Mouse (Mus musculus) hindbrain, embryonic 12.5 days (tissue): ENCODE results near the gene Casp8. TPM values are rescaled to one million over a fixed set of nuclear protein-coding genes. Genes with fewer than 3 reads are reported as not detected.
"Not testable (repeated sequence)": the region's sequence is repeated elsewhere in the genome, so short reads cannot be mapped to it uniquely, and the experiment has no call there.

ENCODE experiments used
- ATAC-seq: fragments of 200-750 bp; cut with Nextera tagmentation; 2 replicates; pipeline ENCODE4 v1.8.0; 2017; ENCODE audit warnings: moderate TSS enrichment; ENCODE audit not compliant: low FRiP score
- H3K27ac ChIP-seq: fragments of 300-500 bp; sonication (generic); 2 replicates; pipeline ENCODE4 v1.5.1; 2016; ENCODE audit warnings: mild to moderate bottlenecking
- H3K27me3 ChIP-seq: fragments of 300-500 bp; sonication (generic); 2 replicates; pipeline ENCODE4 v1.6.1; 2016; ENCODE audit warnings: mild to moderate bottlenecking
- H3K36me3 ChIP-seq: fragments of 300-500 bp; sonication (generic); 2 replicates; pipeline ENCODE4 v1.6.1; 2016; ENCODE audit warnings: mild to moderate bottlenecking
- H3K4me1 ChIP-seq: fragments of 300-500 bp; sonication (generic); 2 replicates; pipeline ENCODE4 v1.6.1; 2016
- H3K4me2 ChIP-seq: fragments of 300-500 bp; sonication (generic); replicated peaks from 2 replicates; pipeline ENCODE4 v1.6.1; 2016; ENCODE audit warnings: mild to moderate bottlenecking
- H3K4me3 ChIP-seq: fragments of 300-500 bp; sonication (generic); 2 replicates; pipeline ENCODE4 v1.5.1; 2016; ENCODE audit warnings: mild to moderate bottlenecking
- H3K9ac ChIP-seq: fragments of 300-500 bp; sonication (generic); 2 replicates; pipeline ENCODE4 v1.6.1; 2016; ENCODE audit warnings: mild to moderate bottlenecking, moderate library complexity
- H3K9me3 ChIP-seq: fragments of 300-500 bp; sonication (generic); replicated peaks from 2 replicates; pipeline ENCODE4 v1.6.1; 2016; ENCODE audit warnings: mild to moderate bottlenecking
- WGBS: fragments of 180-500 bp; shearing (Covaris S2); methylation state at CpG from one replicate; pipeline ENCODE4 v1.1.7; 2016; 5-methylcytosine and 5-hydroxymethylcytosine counted together
- polyA plus RNA-seq: library from polyadenylated mRNA; unstranded; fragments of >200 nt; fragmentation: Nextera tagmentation; extraction: Ambion mirVana; gene quantifications from 2 replicates; pipeline ENCODE4 v1.2.1, GENCODE M21; 2016

Gene Casp8
- polyA plus RNA-seq, 1 experiment from 2014 or later = 16.5 TPM

GRCm38 (mm10) chr1:58773905-58774304 is 21.3 kb upstream of the Casp8 start:
- Histone ChIP-seq H3K4me3 (no peak overlapping the region), H3K27me3 (no peaks in the 10 kb centered on the region), H3K36me3 (no peaks in the 10 kb centered on the region), H3K9ac (no peak overlapping the region), H3K9me3 (no peaks in the 10 kb centered on the region), H3K27ac (no peak overlapping the region), H3K4me2 (no peak overlapping the region), H3K4me1 (no peaks in the 10 kb centered on the region)
- no peak for ATAC-seq
- WGBS = 82% methylated on average over 2 of the region's 2 CpGs

GRCm38 (mm10) chr1:58775361-58775760 is 19.8 kb upstream of the Casp8 start:
- Histone ChIP-seq H3K4me3 (no peak overlapping the region), H3K4me2 (no peak overlapping the region), H3K4me1 (no peaks in the 10 kb centered on the region), H3K27me3 (no peaks in the 10 kb centered on the region), H3K27ac (no peak overlapping the region), H3K36me3 (no peaks in the 10 kb centered on the region), H3K9ac (no peak overlapping the region), H3K9me3 (no peaks in the 10 kb centered on the region)
- 95% methylated on average over 5 of the region's 5 CpGs for WGBS
- ATAC-seq = no peak

- WGBS = 92% methylated on average over 1 of the region's 1 CpGs
- Histone ChIP-seq H3K4me1 (no peaks in the 10 kb centered on the region), H3K9ac (no peak overlapping the region), H3K4me2 (no peak overlapping the region), H3K4me3 (no peak overlapping the region), H3K9me3 (no peaks in the 10 kb centered on the region), H3K36me3 (no peaks in the 10 kb centered on the region), H3K27ac (no peak overlapping the region), H3K27me3 (no peaks in the 10 kb centered on the region)
- ATAC-seq = no peak
Measured at GRCm38 (mm10) chr1:58777583-58777982, 17.6 kb upstream of the Casp8 start.

- Histone ChIP-seq H3K9ac (no peak overlapping the region), H3K27me3 (no peaks in the 10 kb centered on the region), H3K4me3 (no peak overlapping the region), H3K27ac (no peak overlapping the region), H3K9me3 (no peaks in the 10 kb centered on the region), H3K4me1 (no peaks in the 10 kb centered on the region), H3K4me2 (no peak overlapping the region), H3K36me3 (no peaks in the 10 kb centered on the region)
- no peak for ATAC-seq
- WGBS = 36% methylated on average over 1 of the region's 1 CpGs
Measured at GRCm38 (mm10) chr1:58778226-58778625, 16.9 kb upstream of the Casp8 start.

GRCm38 (mm10) chr1:58786276-58786675 is 8.9 kb upstream of the Casp8 start:
- no peaks in the 10 kb centered on the region for H3K36me3 ChIP-seq
- H3K4me2 ChIP-seq = no peak overlapping the region
- H3K27me3 ChIP-seq = no peaks in the 10 kb centered on the region
- H3K9ac ChIP-seq = no peak overlapping the region
- H3K4me3 ChIP-seq = no peak overlapping the region
- no peak for ATAC-seq
- H3K9me3 ChIP-seq = no peaks in the 10 kb centered on the region
- no peak overlapping the region for H3K27ac ChIP-seq
- 99% methylated on average over 2 of the region's 2 CpGs for WGBS
- H3K4me1 ChIP-seq = no peaks in the 10 kb centered on the region

- H3K4me2 ChIP-seq = no peak overlapping the region
- WGBS = 96% methylated on average over 4 of the region's 4 CpGs
- H3K9me3 ChIP-seq = no peaks in the 10 kb centered on the region
- no peak overlapping the region for H3K27ac ChIP-seq
- no peaks in the 10 kb centered on the region for H3K4me1 ChIP-seq
- no peak for ATAC-seq
- H3K4me3 ChIP-seq = no peak overlapping the region
- no peak overlapping the region for H3K9ac ChIP-seq
- no peaks in the 10 kb centered on the region for H3K27me3 ChIP-seq
- H3K36me3 ChIP-seq = no peaks in the 10 kb centered on the region
Measured at GRCm38 (mm10) chr1:58788410-58788809, 6.8 kb upstream of the Casp8 start.

GRCm38 (mm10) chr1:58794705-58795104 is 469 bp upstream of the Casp8 start:
- Histone ChIP-seq H3K9ac (no peak overlapping the region), H3K9me3 (no peaks in the 10 kb centered on the region), H3K27me3 (0 out of 2 replicates have a peak, but pooled peaks cover 8% of the 10 kb centered on the region), H3K4me2 (peak overlapping the region; percentile 78), H3K36me3 (no peaks in the 10 kb centered on the region), H3K27ac (no peak overlapping the region), H3K4me3 (no peak overlapping the region), H3K4me1 (0 out of 2 replicates have a peak, but pooled peaks cover 9% of the 10 kb centered on the region)
- 29% methylated on average over 2 of the region's 2 CpGs for WGBS
- ATAC-seq = no peak

DNA sequence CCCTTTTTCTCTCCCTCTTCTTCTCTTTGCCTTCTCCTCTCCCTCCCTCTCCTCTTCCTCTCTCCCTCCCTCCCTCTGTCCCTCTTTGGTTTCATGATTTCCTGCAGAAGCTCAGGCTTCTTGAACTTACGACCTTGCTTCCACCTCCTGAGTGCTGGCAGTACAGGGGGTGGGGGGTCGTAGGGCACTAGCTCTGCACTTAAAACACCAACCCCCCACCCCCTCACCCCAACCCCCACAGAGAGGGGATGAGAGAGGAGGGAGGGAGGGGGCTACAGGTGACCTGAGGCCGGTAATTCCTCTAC is 837 bp downstream of the Casp8 start:
- no peaks in the 10 kb centered on the region for H3K36me3 ChIP-seq
- no peaks in the 10 kb centered on the region for H3K9me3 ChIP-seq
- ATAC-seq = no peak
- peak overlapping the region; percentile 78 for H3K4me2 ChIP-seq
- H3K9ac ChIP-seq = peak overlapping the region; percentile 58
- no peak overlapping the region for H3K27ac ChIP-seq
- H3K27me3 ChIP-seq = 0 out of 2 replicates have a peak, but pooled peaks cover 8% of the 10 kb centered on the region
- WGBS = 0% methylated on average over 3 of the region's 3 CpGs
- peak overlapping the region; percentile 47 for H3K4me3 ChIP-seq
- H3K4me1 ChIP-seq = 0 out of 2 replicates have a peak, but pooled peaks cover 9% of the 10 kb centered on the region

- Histone ChIP-seq H3K36me3 (no peaks in the 10 kb centered on the region), H3K4me2 (no peak overlapping the region), H3K9ac (no peak overlapping the region), H3K27ac (no peak overlapping the region), H3K4me1 (0 out of 2 replicates have a peak, but pooled peaks cover 9% of the 10 kb centered on the region), H3K4me3 (no peak overlapping the region), H3K27me3 (0 out of 2 replicates have a peak, but pooled peaks cover 8% of the 10 kb centered on the region), H3K9me3 (no peaks in the 10 kb centered on the region)
- ATAC-seq = no peak
- 79% methylated on average over 4 of the region's 4 CpGs for WGBS
Measured at GRCm38 (mm10) chr1:58796853-58797252, 1.7 kb downstream of the Casp8 start.

- Histone ChIP-seq H3K9ac (no peak overlapping the region), H3K36me3 (no peaks in the 10 kb centered on the region), H3K9me3 (no peaks in the 10 kb centered on the region), H3K4me1 (0 out of 2 replicates have a peak, but pooled peaks cover 9% of the 10 kb centered on the region), H3K4me2 (no peak overlapping the region), H3K4me3 (no peak overlapping the region), H3K27ac (no peak overlapping the region), H3K27me3 (0 out of 2 replicates have a peak, but pooled peaks cover 8% of the 10 kb centered on the region)
- WGBS = 71% methylated on average over 2 of the region's 2 CpGs
- ATAC-seq = no peak
Measured at GRCm38 (mm10) chr1:58797370-58797769, 2.2 kb downstream of the Casp8 start.

DNA sequence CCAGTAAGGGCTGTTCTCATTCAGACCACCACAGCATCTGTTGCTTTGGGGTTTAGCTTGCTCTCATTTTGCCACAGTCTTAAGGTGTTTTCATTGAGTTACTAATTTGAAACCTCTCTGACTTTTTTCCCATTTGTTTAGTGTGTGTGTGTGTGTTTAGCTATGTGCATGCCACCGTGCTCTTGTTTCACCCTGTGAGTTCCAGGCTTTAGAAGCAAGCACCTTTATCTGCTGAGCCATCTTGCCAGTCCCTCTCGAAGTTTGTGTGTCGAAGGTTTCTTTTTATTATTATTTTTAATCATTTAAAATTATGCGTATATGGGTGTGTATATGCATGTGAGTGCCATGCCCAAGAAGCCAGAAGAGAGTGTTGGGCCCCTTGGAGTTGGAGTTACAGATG is 3.7 kb downstream of the Casp8 start:
- Histone ChIP-seq H3K4me2 (no peak overlapping the region), H3K9me3 (no peaks in the 10 kb centered on the region), H3K27me3 (0 out of 2 replicates have a peak, but pooled peaks cover 8% of the 10 kb centered on the region), H3K4me1 (0 out of 2 replicates have a peak, but pooled peaks cover 9% of the 10 kb centered on the region), H3K27ac (no peak overlapping the region), H3K4me3 (no peak overlapping the region), H3K36me3 (no peaks in the 10 kb centered on the region), H3K9ac (no peak overlapping the region)
- no peak for ATAC-seq
- 91% methylated on average over 4 of the region's 4 CpGs for WGBS

- H3K36me3 ChIP-seq, H3K27ac ChIP-seq, H3K9ac ChIP-seq, H3K4me3 ChIP-seq, H3K4me1 ChIP-seq, H3K27me3 ChIP-seq, ATAC-seq, H3K9me3 ChIP-seq, H3K4me2 ChIP-seq: not testable (repeated sequence)
- 65% methylated on average over 7 of the region's 7 CpGs for WGBS
Measured at GRCm38 (mm10) chr1:58800644-58801043, 5.5 kb downstream of the Casp8 start.

GRCm38 (mm10) chr1:58801558-58802285 is 6.5 kb downstream of the Casp8 start:
- Histone ChIP-seq H3K27me3 (no peaks in the 10 kb centered on the region), H3K27ac (no peak overlapping the region), H3K4me1 (no peaks in the 10 kb centered on the region), H3K9ac (no peak overlapping the region), H3K36me3 (no peaks in the 10 kb centered on the region), H3K4me2 (no peak overlapping the region), H3K4me3 (no peak overlapping the region), H3K9me3 (no peaks in the 10 kb centered on the region)
- no peak for ATAC-seq
- 92% methylated on average over 8 of the region's 8 CpGs for WGBS
